Mouse (Mus musculus): Measurements from ENCODE around the gene Disp3.

Gene Disp3

DNA sequence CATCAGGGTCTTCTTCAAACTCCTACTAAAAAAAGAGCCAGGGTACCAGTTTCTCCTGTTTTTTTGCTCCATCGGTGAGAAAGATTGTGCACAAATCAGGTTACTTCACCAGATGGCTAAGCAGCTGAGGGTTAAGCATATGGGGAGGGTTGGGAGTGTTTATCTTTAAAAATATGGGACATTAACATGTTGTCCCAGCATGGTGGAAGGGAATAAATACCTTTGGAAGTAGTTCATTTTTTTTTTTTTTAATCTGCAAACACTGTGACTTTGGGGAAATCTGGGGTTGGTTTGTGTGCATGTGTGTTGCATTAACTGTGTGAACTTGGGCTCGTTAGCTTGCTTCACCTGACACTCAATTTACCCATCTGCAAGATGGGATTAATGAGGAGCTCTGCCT lies 3.3 kb upstream of the Disp3 start:
- DNase-seq (ENCODE audit: extremely low spot score, low read depth, low spot score): no peak

DNA sequence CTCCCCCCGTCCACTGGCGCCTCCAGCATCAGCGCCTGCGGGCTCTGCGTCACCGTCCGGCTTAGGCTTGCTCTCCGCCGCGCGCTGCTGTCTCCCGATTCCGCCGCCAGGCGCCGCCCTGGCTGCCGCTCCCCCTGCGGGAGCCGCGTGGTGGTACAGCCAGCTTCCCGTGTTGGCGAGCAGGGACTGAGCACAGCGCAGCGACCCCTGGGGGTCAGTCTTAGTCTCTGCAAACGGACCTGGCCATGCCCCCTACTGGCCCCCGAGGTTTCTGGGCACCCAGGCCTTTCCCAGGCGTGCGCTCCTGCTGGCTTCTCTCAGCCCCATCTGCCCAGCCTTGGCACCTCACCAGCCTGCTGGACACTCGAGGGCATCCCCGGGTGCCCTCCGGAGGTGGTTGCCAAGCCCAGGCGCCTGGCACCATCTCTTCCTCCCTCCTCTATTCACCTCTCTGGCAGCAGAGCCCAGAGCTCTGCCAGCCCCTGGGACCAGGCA lies 337 bp upstream of the Disp3 start:
- DNase-seq (ENCODE audit: extremely low spot score, low read depth, low spot score): peak; percentile 52

DNA sequence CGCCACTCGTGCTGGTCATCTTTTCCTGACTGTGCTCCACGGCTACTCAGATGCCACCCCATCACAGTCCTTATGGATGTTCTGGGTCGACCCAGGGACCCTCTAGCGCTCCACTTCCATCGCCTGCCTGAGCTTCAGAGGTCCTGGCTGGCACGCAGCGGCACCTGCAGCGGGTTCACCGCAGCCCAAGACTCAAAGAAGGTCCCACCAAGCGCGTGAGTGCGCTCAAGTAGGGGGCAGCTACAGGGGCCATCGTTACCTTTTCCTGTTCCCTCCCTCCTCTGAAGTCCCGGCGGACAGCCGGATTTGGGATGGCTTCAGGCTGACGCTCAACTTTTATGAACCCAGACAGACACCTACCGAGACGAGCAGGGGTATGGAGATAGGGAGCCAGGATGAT lies 724 bp downstream of the Disp3 start:
- no peak for DNase-seq (ENCODE audit: extremely low spot score, low read depth, low spot score)

DNA sequence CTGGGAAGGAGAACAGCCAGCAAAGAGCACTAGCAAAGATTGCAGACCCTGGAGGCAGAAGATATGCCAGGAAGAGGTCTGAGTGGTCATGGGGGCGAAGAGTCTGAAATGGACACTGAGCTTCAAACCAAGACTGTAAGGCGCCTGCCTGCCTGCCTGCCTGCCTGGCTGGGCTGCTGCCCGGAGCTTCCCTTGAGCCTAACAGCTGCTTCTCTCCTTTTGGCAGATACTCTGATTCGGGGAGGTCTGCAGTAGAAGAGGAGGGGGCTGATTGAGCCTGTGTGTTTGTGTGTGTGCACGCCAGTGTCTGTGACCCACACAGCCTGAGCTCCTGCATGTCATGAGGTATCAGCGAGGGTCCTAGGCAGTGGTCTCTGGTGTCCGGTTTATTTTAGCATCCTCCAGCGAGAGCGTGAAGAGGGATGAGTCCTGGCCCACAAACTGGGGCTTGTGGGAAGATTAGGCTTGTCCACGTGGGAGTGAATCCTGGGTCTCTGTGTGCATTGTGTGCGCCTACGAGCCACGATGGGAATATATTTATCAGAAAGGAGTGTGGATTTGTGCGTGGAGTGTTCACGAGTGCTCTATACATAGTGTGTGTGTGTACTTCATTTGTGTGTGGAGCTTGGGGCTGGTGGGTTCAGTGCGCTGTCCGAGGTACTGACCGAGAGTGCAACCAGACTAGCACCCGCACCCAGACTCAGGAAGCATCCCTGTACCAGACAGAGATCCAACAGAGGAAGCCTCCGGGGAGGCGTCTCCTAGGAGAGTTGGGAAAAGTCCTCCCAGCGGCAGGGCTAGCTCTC lies 1.3 kb downstream of the Disp3 start:
- peak; percentile 54 for DNase-seq (ENCODE audit: extremely low spot score, low read depth, low spot score)

DNA sequence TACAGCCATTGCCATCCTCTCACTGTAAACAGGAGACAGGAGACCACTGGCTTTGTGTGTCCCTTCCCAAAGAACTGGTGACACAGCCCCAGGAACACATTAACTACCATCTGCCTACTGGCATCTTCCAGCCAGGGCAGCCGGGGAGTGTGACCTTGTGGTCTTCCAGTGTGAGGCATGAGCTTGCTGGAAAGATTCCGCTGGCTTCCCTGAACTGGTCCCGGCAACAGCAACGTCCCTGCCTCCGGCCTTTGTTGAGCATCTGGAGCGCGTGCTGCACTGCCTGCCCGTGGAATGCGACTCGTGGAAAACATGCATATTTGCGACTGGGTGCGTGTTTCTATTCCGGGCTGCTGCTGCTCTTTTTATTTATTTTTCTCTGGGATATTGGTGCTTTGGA lies 3.5 kb downstream of the Disp3 start:
- DNase-seq (ENCODE audit: extremely low spot score, low read depth, low spot score): no peak

DNA sequence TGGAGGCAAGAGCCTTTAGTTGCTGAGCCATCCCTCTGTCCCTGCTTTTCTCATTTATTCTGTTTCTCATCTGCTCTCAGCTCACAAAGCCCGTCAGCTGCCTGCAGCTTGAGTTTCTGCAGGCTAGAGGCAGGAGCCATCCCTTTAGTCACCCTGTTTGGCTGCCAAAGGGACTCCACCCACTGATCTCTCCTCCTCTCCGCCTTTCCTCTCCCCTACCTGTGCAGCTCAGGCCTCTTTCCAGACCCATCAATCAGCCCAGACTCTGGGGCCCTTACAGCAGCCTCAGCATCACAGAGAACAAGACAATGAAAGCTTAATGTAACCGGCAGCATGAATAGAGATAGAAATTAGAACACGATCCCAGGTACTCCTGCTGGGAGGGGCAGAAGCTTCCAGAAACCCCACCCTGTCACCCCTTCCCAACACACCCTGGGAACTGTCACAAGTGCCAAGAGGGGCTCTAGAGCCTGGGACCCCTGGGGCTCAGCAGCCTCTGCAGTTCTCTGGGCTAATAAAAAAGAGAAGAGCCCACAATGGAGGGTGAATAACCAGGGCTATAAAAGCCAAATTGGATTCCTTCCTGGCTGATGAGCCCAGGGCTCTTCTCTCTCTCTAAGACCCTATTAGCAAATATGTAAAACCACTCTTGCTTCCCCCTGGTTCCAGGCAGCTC lies 10.8 kb downstream of the Disp3 start:
- no peak for DNase-seq (ENCODE audit: extremely low spot score, low read depth, low spot score)

DNA sequence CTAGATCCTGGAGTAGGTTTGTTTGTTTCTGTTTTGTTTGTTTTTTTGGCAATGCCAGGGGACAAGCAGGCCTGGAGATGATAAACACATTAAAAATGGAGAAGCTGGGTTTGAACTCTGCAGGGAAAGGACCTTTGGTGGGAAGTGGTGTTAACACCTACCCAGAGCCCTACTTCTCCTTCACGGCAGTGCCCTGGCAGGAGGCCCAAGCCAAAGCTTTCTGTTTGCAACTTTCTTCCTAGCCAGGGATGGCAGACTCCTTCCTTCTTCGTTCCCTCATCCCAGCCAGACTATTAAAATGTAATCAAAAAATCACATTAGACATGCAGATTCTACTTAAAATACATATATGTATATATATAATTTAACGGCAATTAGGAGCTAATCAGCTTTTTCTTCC lies 13.1 kb downstream of the Disp3 start:
- no peak for DNase-seq (ENCODE audit: extremely low spot score, low read depth, low spot score)

DNA sequence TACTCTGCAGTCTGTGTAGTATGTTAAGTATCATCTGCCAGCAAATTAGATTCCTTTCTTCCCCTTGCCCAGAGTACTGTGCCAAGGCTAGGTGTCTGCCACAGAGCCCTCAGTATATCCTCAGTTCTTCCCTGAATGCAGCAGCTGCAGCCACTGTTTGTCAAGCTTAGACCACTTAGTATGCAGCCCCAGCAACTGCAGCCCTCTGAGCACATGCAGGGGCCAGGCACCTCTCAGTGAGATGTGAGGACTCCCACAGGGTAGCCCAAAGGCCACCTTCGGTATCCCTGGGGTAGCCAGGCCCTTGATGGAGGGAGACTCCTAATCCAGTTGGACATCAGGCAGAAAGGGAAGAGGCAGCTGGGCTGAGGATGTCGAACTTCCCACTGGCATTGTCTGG lies 14.5 kb downstream of the Disp3 start:
- DNase-seq (ENCODE audit: extremely low spot score, low read depth, low spot score): no peak

DNA sequence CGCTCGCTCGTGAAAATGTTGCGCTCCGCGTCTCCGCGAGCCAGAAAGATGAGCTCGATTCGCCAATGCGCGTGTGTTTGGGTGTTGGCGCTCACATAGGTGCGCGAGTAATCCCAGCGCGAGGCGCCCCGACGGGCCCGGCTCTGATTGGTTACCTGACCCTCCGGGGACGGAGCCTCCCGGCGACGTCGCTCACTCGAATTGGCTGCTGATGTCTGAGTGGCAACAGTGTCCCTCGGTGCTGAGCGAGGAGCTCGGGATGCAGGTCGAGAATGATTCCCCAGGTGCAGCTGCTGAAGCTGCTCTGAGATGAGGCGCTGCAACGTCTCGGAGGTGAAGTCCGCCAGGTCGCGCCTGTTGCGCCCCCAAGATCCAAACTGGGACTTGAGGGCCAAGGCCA lies 16.1 kb downstream of the Disp3 start:
- DNase-seq (ENCODE audit: extremely low spot score, low read depth, low spot score): no peak

DNA sequence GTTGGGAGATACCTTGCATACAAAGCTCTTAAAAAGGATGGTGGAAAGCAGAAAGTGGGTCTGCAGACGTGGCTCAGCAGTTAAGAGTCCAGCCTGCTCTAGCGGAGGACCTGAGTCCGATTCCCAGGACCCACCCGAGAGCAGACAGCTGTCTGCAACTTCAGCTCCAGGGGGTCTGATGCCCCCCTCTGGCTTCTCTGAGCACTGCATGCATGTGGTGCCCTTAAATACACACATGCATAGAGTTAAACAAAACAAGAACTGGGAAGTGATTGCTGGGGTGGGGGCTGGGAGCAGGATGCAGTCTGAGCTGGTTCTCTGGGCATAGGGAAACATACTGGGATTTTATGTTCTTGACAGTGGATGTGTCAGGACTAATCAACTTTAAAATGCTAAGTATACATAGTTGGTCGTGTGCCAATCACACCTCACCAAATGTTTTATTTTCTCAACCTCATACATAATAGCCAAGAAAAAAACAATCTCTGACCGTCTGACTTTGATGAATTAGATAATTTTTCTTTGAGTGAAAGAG lies 20.7 kb downstream of the Disp3 start:
- no peak for DNase-seq (ENCODE audit: extremely low spot score, low read depth, low spot score)

DNA sequence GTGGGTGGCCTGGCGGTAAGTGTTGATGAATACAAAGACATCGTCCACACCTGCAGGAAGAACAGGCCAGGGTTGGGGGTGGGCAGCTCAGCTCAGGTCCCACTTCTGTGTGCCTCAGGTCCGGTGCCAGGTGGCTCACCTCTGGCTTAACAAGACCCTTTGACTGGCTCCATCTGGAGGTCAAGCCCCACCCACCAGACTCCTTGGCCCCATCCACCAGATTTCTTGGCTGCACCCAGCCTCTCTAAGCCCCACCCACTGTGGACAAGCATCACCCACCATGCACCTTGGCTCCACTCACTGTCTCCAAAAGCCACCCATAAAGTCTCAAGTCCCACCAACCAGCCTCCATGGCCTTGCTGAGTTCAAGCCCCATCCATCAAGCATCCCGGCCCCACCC lies 27.8 kb downstream of the Disp3 start:
- DNase-seq (ENCODE audit: extremely low spot score, low read depth, low spot score): no peak

DNA sequence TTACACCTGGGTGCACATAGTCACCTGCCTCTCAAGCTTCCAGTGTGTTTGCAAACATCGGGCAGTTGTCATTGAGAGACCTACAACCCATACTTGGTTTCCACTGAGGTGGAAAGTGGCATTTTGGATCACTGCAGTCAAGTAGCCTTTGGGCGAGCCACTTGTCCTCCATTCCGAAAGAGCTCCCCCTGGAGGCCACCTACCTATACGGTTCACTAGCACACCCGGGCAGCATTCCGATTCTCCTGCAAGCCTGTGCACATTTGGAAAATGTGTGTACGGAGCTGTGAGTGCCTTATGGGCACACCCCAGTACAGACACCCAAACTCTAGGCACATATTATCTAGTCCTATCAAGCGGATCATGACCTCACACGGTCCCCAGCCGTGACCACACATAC lies 38.4 kb downstream of the Disp3 start:
- no peak for DNase-seq (ENCODE audit: extremely low spot score, low read depth, low spot score)

DNA sequence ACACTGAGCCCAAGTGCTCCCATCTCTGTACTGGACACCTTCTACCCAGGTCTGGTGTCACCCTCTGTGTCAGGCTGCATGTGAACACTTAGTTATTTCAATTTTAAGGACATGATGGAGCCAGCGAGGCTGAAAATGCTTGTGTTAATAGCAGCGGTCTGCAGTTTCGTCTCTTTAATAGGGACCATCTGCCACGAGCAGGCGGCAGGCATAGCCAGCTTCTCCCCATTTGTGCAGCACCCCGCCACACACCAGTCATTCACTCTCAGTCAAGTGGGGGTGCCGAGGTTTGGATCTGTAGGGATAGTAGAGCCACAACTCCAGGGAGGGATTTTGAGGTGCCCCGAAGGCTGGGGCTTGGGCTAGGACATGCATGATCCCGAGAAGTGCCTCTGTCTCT lies 47.4 kb downstream of the Disp3 start:
- no peak for DNase-seq (ENCODE audit: extremely low spot score, low read depth, low spot score)

DNA sequence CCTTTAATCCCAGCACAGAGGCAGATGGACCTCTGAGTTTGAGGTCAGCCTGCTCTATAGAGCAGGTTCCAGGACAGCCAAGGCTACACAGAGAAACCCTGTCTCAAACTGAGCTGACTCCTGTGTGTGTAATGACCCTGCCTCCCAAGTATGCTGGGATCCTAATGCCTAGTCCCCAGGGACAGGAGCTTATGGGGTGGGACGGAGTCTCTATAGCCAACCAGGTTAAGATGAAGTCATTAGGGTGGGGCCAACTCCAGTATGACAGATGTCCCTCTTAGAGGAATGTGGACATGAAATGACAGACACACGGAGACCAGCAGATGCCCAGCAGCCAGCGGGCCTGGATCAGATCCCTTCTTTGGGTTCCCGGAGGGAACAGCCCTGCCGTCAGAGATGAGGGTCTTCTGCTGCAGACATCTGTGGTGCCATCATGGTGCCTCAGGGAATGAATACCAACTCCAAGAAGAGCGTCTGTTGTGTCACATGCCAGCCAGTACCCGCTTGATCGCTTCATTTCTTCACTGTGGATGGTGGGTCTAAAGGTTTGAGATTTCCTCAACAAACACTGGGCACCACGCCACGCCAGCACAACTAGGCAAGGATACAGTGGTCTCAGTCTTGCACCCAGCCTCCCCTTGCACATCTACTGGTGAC lies 48.2 kb downstream of the Disp3 start:
- DNase-seq (ENCODE audit: extremely low spot score, low read depth, low spot score): no peak

DNA sequence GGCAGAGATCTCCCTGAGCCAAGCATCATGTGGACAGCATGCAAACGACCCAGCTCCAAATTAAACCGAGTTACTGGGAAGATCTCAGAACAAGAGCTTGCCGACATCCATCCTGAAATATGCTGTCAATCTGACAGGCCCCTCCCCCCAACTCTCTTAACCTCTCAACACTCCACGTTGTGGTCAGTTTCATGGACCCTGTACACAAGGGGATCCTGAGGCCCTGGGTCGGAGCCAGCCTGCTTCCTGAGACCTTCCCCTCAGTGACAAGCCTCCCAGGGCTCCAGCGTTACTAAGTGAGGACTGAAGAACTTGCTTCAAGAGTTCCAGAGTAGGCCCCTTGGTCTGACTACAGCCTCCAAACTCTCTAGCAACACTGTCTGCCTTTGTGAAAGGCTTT lies 48.8 kb downstream of the Disp3 start:
- DNase-seq (ENCODE audit: extremely low spot score, low read depth, low spot score): no peak

DNA sequence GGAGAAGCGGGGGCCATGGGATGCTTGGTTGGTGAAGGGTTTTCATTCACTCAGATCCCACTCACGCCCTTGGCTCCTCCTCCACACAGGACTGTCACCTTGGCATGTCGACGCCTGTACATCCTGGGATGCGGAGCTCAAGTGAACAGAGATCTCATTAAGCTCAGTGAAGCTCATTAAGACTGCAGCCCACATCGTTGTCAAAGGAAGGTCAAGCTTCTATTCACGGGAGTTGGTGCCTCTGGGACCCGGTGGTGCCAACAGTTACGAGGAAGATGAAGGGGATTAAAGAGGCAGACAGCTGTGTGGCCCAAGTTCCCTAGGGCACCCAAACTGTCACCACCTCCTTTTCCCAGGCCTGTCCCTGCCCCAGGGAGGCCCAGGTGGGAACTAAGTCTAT lies 49.5 kb downstream of the Disp3 start:
- DNase-seq (ENCODE audit: extremely low spot score, low read depth, low spot score): no peak

DNA sequence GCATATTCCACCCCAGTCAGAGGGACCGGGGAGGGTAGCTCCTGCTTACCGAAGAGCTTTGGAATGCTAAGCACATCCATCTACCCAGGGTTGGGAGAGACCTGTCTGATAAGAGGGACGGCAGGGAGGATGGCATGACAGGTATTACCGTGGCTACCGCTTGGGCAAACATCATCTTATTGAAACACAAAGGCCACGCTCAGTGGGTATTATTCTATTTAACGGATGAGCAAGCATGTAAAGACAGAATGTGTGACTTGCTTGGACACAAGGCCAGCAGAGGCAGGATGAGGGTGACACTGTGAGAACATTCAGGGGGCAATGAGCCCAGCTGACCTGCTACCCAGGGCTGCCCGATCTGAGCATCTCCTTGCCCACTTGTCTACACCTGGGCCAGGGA lies 51.1 kb downstream of the Disp3 start:
- no peak for DNase-seq (ENCODE audit: extremely low spot score, low read depth, low spot score)

DNA sequence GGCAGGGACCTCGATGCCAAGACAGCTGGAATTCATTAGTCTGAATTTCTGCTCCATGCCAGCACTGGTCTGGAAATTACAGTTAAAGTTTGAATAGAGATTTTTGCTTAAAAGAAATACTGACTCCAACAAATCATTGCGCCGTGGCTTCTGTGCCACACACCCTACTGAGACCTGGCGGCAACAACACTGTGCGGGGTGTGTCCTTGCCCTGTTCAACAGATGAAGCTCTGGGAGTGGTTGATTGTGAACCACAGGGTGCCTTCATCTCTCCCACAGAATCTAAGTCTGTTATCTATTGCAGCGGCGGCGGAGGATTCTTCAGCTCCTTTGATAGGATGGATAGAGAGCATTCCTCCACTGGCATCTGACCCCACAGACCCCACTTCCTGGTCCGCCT lies 54.7 kb downstream of the Disp3 start:
- DNase-seq (ENCODE audit: extremely low spot score, low read depth, low spot score): no peak

DNA sequence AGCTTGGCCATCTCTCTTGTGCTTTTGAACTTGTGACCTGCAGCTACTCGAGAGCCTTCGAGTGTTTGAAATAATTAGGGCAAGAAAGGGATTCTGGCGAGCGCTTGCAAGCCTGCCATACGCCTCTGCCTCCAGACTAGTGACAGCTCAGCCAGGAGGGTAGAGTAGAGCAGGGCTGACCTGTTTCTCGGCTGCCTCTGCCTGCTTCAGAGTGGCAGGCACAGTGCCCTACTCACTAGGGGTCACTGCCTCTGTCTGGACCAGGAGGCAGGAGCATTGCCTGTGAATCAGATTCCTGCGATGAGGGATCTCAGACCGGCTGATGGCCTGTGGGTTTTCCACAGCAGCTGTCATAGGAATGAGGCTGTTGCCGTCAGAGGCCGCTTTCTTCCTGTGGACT lies 55.1 kb downstream of the Disp3 start:
- DNase-seq (ENCODE audit: extremely low spot score, low read depth, low spot score): no peak

DNA sequence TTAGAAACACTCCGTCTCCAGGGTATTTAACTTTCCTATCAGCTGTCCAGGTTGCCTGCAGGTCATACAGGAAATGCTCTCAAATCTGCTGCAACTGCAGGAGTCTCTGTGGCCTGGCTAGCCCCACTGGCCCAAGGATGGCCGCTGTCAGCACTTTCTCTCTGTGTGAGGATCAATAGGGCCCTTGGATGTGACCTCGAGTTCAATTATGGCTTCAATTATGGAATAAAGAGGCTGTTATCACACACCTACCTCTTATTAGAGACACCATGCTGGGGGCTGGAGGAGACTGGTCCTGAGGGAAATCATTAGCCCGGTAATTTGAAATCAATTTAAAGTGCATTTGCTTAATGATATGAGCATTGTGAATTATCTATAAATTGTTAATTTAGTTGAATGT lies 55.6 kb downstream of the Disp3 start:
- no peak for DNase-seq (ENCODE audit: extremely low spot score, low read depth, low spot score)

DNA sequence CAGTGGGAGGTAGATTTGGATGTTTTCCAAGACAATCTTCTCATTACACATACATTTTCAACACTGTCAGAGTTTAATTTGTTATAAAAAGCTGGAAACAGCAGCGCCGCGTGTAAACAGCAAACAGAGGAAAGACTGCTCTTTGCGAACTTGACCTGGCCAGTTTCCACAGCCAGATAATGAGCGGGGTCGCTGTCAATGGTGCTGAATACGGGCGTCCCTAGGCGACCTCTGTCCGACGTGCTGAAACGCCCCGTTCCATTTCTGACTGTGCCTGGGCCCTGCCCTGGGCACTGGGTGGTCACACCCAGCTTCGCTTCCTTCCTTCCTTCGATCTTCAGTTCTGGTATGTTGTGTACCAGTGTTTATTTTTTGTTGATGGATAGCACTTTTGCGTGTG lies 58.1 kb downstream of the Disp3 start:
- peak; percentile 57 for DNase-seq (ENCODE audit: extremely low spot score, low read depth, low spot score)

DNA sequence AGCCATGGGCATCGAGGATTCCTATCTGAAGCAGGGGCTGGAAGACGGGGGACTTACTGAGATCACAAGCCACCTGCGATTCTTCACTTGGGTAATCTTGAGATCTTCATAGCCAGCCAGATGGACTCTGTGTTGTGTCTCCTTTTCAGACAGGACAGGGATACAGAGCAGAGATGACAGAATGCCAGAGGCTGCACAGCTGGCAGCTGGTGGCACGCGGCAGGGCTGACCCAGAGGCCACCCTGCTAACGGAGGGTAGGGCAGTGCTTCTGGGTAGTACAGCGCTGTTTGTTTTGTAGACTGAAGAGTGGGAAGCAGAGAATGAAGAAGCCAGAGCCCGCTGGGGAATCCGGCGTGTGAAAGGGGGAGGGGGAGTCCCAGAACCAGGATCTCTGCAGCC lies 64.8 kb downstream of the Disp3 start:
- DNase-seq (ENCODE audit: extremely low spot score, low read depth, low spot score): no peak

All from hindlimb bud, embryonic 11.5 days (tissue).